Mouse (Mus musculus) adrenal gland (tissue): ENCODE results near the gene March9.

Experiments
- intact Hi-C: fragments of 180-260 bp; cut with DNase I; formaldehyde crosslinking; loops from one replicate; pipeline ENCODE4 v1.15.1; 2025
- long read RNA-seq, 2 experiments: library from polyadenylated mRNA; unstranded; transcript quantifications; one replicate each; pipeline ENCODE4 v2.0.0; 2020; ENCODE audit warnings: borderline replicate concordance in 1 of 2; ENCODE audit not compliant: insufficient replicate concordance in 1 of 2

March9 gene
- long read RNA-seq, experiment 1 = 0 reads
- long read RNA-seq, experiment 2, partial matches to known transcripts = 1 of 2 reads
- long read RNA-seq, experiment 2, other reads (novel, unspliced or antisense) = 1 of 2 reads

DNA sequence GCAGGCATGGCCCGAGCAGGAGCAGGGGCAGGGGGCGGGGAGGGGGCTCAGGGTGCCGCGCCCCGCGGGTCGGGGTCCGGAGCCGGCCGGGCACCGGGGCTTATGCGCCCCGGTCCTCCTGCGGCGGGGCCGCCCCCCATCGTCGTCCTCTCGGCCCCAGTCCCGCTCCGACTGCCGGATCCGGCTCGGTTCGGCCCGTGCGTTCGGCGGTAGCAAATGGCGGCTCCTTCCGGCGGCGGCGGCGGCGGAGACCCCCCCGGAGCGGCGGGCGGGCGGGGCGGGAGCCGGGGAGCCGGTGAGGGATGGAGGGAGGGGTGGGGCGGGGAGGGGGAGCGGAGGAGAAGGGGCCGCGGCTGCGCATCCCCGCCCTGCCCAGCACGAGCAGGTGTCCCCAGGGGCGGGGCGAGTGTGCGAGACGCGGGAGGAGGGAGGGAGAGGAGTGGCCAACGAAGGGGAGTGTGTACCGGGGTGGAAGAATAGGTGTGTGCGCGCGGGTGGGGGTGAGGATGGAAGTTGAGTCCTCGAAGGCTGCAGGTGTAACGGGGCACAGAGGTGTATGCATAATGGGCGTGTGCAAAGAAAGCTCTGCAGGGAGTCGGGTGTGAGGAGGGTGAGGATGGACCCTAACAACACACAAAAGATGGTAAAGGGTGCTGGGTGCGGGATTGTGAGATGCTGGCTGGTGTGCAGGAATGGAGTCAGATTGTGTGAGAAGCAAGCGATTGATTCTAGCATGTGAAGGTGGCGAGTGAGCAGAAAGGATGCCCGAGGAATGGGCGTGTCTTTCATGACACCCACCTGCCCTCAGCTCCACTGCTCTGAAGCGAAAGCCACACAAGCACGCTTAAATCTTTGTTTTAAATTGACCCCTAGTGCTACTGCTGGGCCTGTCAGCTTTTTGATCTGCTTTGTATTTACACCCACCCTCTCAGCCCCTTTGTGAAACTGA is at the start of gene March9:
Gene March9 (minus strand): TSS at position 217 of the 949 bp plus-strand sequence.
- intact Hi-C loops = no loop called here

DNA sequence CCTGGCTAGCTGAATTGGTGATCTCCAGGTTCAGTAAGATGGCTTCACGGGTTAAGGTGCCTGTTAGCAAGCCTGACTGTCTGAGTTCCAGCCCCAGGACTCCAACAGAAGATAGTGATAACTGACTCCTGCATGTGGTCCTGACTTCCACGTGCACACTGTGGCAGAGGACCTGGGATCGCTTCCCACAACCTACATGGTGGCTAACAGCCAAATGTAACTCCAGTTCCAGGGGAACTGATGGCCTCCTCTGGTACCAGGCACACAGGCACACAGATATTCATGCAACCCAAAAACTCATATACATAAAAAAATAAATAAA is 48.2 kb upstream of the March9 start:
- intact Hi-C loops = no loop called here

DNA sequence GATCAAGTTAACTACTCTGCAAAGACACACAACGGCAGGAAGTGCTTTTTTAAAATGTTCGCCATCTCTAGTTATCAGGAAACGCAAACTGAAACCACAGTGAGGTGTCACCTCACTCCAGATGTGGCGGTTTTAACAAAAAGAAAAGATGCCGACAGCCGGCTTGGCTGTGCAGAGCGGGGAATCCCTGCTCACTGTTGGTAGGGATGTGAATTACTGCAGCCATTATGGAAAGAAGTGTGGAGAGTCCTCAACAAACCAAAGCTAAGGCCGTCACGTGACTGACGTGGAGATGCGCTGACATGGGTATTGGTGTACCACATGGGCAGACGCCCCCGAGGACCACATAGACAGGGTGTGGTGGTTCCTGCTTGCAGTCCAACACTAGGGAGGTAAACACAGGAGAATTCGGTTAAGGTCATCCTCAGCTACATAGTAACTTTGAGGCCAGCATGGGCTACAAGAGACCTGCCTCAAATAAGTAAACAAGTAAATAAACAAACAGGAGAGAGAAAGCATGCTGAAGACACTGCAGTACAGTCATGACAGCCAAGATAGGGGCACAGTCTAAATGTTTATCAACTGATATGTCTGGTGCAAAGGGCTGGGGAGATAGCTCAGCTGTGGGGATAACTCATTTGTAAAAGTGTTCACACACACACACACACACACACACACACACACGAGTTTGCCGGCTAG is 47.7 kb upstream of the March9 start:
- intact Hi-C loops = no loop called here

- intact Hi-C loops = no loop called here
Measured at GRCm38 (mm10) chr10:127103631-127104030, 43.6 kb upstream of the March9 start.

GRCm38 (mm10) chr10:127101151-127101550 is 41.2 kb upstream of the March9 start:
- intact Hi-C loops = no loop called here

DNA sequence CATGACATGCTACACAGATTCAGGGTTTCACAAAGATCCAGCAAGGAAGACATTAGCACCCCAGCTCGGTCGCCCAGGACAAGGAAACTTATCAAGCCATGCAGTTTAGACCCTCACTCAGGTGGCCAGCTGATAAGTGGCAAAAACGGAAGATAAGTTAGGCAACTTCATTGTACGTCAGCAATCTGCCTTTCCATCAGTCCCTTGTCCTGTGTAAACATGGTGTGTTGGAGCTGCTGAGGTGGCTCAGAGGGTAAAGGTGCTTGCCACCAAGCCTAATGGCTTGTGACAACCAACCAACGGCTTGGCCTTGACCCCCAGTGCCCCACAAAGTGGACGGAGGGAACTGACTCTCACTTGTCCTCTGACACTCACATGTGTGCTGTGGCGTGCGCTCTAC is 40.4 kb upstream of the March9 start:
- intact Hi-C loops = no loop called here

DNA sequence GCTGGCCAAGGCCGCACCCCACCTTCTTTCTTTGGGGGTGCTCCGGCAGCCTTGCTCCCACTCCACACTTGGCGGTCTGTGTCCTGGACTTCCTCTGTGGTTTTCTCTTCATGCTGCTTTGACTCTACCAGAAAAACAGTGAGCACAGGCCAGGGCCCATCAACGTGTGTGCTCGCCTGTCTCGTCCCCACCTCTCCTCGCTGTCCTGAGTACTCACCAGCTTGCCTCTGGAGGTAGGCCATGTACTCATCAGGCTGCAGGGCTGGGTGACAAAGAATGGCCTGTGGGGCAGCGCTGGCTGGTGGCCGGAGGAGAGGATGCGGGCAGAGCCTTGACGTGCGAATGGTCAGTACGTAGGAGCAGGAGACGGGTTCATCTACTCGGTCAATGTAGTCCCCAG is 39.9 kb upstream of the March9 start:
- intact Hi-C loops = no loop called here

GRCm38 (mm10) chr10:127099191-127099590 is 39.2 kb upstream of the March9 start:
- intact Hi-C loops = no loop called here

GRCm38 (mm10) chr10:127098514-127098913 is 38.5 kb upstream of the March9 start:
- intact Hi-C loops = no loop called here

DNA sequence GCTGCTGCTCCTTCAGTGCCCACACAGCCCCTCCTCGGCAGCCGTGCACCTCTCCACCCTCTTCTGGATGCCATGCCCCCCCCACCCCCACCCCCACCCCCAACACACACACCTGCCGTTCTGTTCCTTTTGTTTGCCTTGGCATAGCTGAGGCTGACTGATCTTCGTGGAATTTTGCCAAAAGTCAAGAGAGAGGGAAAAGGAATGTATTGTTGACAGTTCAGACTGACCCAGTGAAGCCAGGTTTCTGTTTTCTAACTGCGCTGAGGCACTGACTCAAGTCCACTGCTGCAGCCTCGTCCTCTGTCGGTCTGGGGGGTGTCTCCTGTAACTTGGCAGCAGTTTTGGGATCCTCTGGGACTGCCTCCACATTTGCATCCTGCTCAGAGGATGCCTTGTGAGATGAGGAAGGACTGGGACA is 34.4 kb upstream of the March9 start:
- intact Hi-C loops = no loop called here

DNA sequence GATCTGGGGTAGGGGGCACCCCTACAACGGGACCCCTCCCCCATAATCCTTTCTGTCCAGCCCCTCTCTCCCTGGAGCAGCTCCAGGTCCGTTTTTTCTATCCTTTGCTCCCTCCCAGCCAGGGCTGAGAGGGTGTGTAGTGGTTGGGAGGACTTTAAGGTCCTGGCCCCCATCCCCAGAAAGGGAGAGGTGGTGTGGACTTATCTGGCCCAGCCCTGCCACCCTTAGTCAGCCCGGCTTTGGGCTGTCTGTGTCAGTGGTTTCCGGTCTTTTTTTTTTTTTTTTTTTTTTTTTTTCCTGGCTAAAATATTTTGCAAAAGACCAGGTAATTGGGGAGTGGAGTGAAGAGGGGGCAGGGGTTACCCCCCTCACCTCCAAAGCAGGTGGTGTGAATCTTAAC is 32.8 kb upstream of the March9 start:
- intact Hi-C loops = no loop called here

DNA sequence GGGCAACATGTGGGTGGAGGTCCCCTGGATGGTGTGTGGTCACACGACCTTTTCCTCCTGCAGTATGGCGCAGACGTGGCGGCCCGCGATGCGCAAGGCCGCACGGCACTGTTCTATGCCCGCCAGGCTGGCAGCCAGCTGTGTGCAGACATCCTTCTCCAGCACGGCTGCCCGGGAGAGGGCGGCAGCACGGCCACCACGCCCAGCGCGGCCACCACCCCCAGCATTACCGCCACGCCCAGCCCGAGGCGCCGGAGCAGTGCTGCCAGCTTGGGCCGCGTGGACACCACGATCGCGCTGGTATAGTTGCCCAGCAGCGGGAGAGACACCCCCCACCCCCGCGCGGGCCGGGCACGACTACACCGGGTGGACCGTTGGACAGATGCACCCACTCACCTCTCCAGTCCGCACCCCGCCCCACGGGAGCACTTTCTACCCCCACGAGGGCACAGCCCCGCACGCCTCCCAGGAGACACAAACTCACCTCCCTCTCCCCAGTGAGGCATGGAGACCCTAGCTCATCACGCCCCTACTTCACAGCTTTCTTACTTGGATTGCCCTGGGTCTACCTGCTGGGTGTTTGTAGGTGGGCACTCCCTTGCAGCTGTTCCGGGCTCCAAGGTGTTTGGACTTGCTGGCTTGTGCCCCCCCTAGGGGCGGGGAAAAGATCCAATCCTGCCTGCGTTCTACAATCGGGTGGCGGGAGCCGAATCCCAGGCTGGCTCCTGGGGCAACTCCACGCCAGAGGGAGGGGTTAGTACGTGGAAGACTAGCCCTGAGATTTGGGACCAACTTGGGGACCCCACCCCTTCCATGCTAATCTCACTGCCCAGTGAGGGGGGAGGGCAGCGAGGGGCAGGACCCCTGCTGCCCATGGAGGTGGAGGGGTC is 31.8 kb upstream of the March9 start:
- intact Hi-C loops = no loop called here

- intact Hi-C loops = no loop called here
Measured at GRCm38 (mm10) chr10:127090560-127091411, 30.8 kb upstream of the March9 start.

- intact Hi-C loops = no loop called here
Measured at GRCm38 (mm10) chr10:127085633-127086032, 25.6 kb upstream of the March9 start.

GRCm38 (mm10) chr10:127085052-127085451 is 25.1 kb upstream of the March9 start:
- intact Hi-C loops = no loop called here

DNA sequence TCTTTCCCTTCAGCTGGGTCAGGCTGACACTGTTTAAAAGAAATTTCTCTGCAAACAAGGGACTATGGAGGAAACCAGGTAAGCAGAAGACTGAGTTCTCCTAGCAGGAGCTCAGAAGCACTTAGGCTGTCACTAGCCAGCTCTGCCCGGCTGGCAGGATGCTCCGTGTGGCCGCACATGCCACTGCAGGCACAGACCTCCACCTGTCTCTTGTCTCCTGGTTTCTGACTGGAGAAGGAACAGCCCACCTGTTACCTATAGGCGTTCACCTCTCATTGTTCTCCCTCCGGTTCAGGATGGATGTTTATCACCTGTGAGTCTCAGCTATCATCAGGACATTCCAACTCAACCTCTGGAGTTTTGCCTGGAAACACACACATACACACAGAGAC is 23.9 kb upstream of the March9 start:
- intact Hi-C loops = no loop called here

DNA sequence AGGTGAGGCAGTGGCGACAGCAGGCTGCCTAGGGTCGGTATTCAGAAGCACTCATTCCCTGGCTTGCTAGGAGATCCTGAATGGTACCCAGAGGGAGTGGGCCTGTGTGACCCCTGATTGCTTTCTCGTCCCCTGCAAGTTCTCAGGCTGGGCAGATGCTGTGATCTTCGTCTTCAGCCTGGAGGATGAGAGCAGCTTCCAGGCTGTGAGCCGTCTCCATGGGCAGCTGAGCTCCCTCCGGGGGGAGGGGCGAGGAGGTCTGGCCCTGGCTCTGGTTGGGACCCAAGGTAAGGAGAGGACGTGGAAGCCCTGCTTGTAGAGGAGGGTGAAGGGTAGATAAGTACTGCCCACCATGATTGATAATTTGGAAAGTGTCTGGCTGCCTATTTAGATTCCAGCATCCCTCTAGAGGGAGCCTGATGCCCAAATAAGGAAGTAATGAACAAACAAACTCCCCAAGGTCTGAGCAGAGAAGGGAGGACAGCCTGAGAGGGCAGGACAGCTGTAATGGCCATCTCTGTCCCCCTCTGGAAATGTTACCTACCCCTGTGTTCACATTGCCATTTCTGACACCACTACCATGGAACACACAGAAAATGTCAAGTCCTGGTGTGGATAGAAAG is 23.4 kb upstream of the March9 start:
- intact Hi-C loops = no loop called here

DNA sequence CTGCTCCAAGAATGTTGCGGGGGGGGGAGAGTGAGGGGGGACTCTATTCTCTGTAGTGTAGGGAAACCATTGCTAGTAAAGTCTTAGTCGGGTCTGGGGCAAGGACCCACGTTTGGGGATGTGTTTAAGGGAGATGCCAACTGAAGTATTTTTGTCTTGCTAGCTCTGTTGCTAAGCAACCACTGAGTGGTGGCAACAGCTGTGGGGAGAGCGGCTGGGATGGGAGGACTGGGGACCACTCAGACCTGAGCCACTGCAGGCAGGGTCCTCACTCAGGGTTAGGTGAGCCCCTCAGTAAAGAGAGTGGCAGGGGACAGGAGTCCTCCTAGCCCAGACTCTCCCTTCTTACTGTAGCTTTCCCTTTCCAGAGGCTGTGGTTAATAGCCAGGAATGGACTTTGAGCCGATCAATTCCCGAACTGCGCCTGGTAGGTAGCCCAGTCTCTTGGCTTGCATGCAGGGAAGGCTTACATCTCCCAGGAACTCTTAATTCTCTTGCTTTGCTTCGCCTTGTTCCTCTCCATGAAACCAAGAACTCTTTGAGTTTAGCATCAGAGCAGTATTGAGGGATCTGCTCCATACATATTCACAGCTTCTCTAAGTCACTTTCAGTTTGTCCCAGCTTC is 22.1 kb upstream of the March9 start:
- intact Hi-C loops = no loop called here
